Mouse (Mus musculus) forebrain, postnatal 0 days (tissue): Measurements from ENCODE around the gene Dnajc19. TPM values are rescaled to one million over a fixed set of nuclear protein-coding genes. Genes with fewer than 3 reads are reported as not detected.

ENCODE experiments used
- ATAC-seq: fragments of 200-750 bp; cut with Nextera tagmentation; 2 replicates; pipeline ENCODE4 v1.8.0; 2017; ENCODE audit warnings: mild to moderate bottlenecking, moderate library complexity
- DNase-seq: peaks from one replicate; pipeline ENCODE4 v3.0.0-alpha.2; 2015
- H3K27ac ChIP-seq: fragments of 300-500 bp; sonication (generic); 2 replicates; pipeline ENCODE4 v1.5.1; 2014; ENCODE audit warnings: low read depth, mild to moderate bottlenecking, antibody characterized with exemption, low read length, moderate library complexity, mixed read lengths
- H3K27me3 ChIP-seq: fragments of 300-500 bp; sonication (generic); 2 replicates; pipeline ENCODE4 v1.6.1; 2014; ENCODE audit warnings: mild to moderate bottlenecking, low read length, mixed read lengths; ENCODE audit not compliant: insufficient read depth
- H3K36me3 ChIP-seq: fragments of 300-500 bp; sonication (generic); 2 replicates; pipeline ENCODE4 v1.6.1; 2014; ENCODE audit warnings: mild to moderate bottlenecking, moderate library complexity; ENCODE audit not compliant: insufficient read depth
- H3K4me1 ChIP-seq: fragments of 300-500 bp; sonication (generic); 2 replicates; pipeline ENCODE4 v1.6.1; 2014; ENCODE audit warnings: antibody characterized with exemption; ENCODE audit not compliant: insufficient read depth
- H3K4me2 ChIP-seq: fragments of 300-500 bp; sonication (generic); 2 replicates; pipeline ENCODE4 v1.6.1; 2014; ENCODE audit warnings: low read depth, mild to moderate bottlenecking, moderate library complexity
- H3K4me3 ChIP-seq: fragments of 300-500 bp; sonication (generic); 2 replicates; pipeline ENCODE4 v1.5.1; 2014; ENCODE audit warnings: low read depth, low read length, mixed read lengths
- H3K9ac ChIP-seq: fragments of 300-500 bp; sonication (generic); 2 replicates; pipeline ENCODE4 v1.6.1; 2014; ENCODE audit warnings: mild to moderate bottlenecking
- H3K9me3 ChIP-seq: fragments of 300-500 bp; sonication (generic); 2 replicates; pipeline ENCODE4 v1.6.1; 2016; ENCODE audit warnings: low read length
- CTCF ChIP-seq: sonication (generic); IDR thresholded peaks from 2 replicates; pipeline ENCODE4 v1.5.1; 2016; ENCODE audit warnings: antibody characterized with exemption, control low read depth, low read depth
- WGBS: fragments of 180-500 bp; shearing (Covaris S2); extraction: QIAGEN DNeasy Blood & Tissue Kit; methylation state at CpG from one replicate; pipeline ENCODE4 v1.1.7; 2014; 5-methylcytosine and 5-hydroxymethylcytosine counted together
- polyA plus RNA-seq: library from polyadenylated mRNA; unstranded; fragments of >200 nt; fragmentation: Nextera tagmentation; extraction: Ambion mirVana; gene quantifications from 2 replicates; pipeline ENCODE4 v1.2.1, GENCODE M21; 2015
- total RNA-seq: library from RNA; depleted of rRNA; stranded (reverse); fragments of >200 nt; gene quantifications from 2 replicates; pipeline ENCODE4 v1.2.3, GENCODE M21; 2014

Dnajc19 gene
- total and polyA plus RNA-seq, 2 experiments from 2014 or later: 80.2 to 178 TPM

- no peaks in the 10 kb centered on the region for H3K36me3 ChIP-seq
- no peaks in the 10 kb centered on the region for H3K27me3 ChIP-seq
- WGBS: 69% methylated on average over 3 of the region's 3 CpGs
- no peaks in the 10 kb centered on the region for H3K9me3 ChIP-seq
- DNase-seq: no peak
- no peak overlapping the region for H3K4me2 ChIP-seq
- no peaks in the 10 kb centered on the region for H3K4me1 ChIP-seq
- TF ChIP-seq CTCF: no peak
- no peak overlapping the region for H3K27ac ChIP-seq
- ATAC-seq: no peak
- no peak overlapping the region for H3K4me3 ChIP-seq
- no peak overlapping the region for H3K9ac ChIP-seq
Observed at GRCm38 (mm10) chr3:34107631-34108030, 26.5 kb upstream of the Dnajc19 start.

- TF ChIP-seq CTCF: no peak
- peak overlapping the region; percentile 20 for H3K4me3 ChIP-seq
- peak overlapping the region; percentile 38 for H3K4me2 ChIP-seq
- H3K4me1 ChIP-seq: no peaks in the 10 kb centered on the region
- no peaks in the 10 kb centered on the region for H3K9me3 ChIP-seq
- DNase-seq: no peak
- WGBS: 24% methylated on average over 9 of the region's 9 CpGs
- no peak overlapping the region for H3K27ac ChIP-seq
- no peaks in the 10 kb centered on the region for H3K36me3 ChIP-seq
- H3K9ac ChIP-seq: peak overlapping the region; percentile 25; the same call in 1 of the 2 replicates
- no peaks in the 10 kb centered on the region for H3K27me3 ChIP-seq
- ATAC-seq: no peak
Observed at GRCm38 (mm10) chr3:34106421-34106820, 25.3 kb upstream of the Dnajc19 start.

- no peak for TF ChIP-seq CTCF
- Histone ChIP-seq H3K4me3 (peak overlapping the region; percentile 29), H3K36me3 (no peaks in the 10 kb centered on the region), H3K9ac (peak overlapping the region; percentile 29), H3K9me3 (no peaks in the 10 kb centered on the region), H3K27ac (peak overlapping the region; percentile 51), H3K27me3 (no peaks in the 10 kb centered on the region), H3K4me2 (peak overlapping the region; percentile 38), H3K4me1 (no peaks in the 10 kb centered on the region)
- peak; percentile 91 for ATAC-seq
- WGBS: 2% methylated on average over 7 of the region's 7 CpGs
- DNase-seq: peak; percentile 63
Observed at GRCm38 (mm10) chr3:34103902-34104672, 23.0 kb upstream of the Dnajc19 start.

DNA sequence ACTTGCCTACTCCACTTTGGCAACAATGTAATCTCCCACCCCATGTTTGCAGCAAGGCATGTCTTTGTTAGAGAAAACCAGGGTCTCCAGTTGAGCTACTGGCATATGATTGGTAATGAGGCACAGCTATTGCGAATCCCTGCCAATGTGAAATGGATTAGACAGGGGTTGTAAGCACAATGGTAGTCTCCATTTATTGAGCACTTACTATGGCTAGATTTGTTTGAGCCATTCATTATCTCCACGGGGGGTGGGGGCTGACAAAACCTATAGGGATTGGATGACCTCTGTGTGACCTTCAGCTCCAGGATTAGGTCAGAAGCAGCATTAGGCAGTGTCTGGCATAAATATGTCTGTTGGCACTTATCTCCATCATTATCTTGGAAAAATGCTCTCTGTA, 21.8 kb upstream of the Dnajc19 start:
- Histone ChIP-seq H3K27ac (no peak overlapping the region; the same call in 1 of the 2 replicates), H3K27me3 (no peaks in the 10 kb centered on the region), H3K9me3 (no peaks in the 10 kb centered on the region), H3K4me2 (no peak overlapping the region), H3K36me3 (no peaks in the 10 kb centered on the region), H3K4me1 (no peaks in the 10 kb centered on the region), H3K4me3 (no peak overlapping the region), H3K9ac (no peak overlapping the region)
- ATAC-seq (no peak), DNase-seq (no peak)
- no peak for TF ChIP-seq CTCF
- 39% methylated on average over 2 of the region's 2 CpGs for WGBS

GRCm38 (mm10) chr3:34083655-34084054, 2.5 kb upstream of the Dnajc19 start:
- DNase-seq (no peak), ATAC-seq (no peak)
- H3K4me1 ChIP-seq: peaks cover 8% of the 10 kb centered on the region; the same call in 1 of the 2 replicates

DNA sequence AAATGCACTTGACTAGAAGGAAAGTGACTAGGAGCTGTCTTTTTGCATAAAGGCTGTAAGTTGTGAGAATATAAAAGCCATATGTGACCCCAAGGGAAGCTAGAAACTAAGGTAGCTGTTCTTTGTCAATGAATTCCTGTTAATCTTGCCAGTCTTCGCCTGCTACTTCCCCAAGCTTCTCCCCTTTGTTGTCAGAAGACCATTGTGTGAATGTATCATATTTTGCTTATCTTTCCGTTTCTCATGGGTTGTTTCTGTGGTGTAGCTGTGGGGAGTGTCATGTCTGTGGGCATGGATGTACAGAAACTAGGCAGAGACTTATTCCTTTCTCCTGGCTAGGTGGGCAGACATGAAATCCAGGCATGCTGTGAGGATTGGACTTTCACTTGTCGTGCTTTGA, 808 bp upstream of the Dnajc19 start:
- Histone ChIP-seq H3K4me1 (peaks cover 8% of the 10 kb centered on the region; the same call in 1 of the 2 replicates), H3K4me3 (peak overlapping the region; percentile 80), H3K36me3 (peaks cover 6% of the 10 kb centered on the region), H3K27me3 (no peaks in the 10 kb centered on the region), H3K9ac (peak overlapping the region; percentile 94), H3K4me2 (peak overlapping the region; percentile 57), H3K9me3 (no peaks in the 10 kb centered on the region), H3K27ac (peak overlapping the region; percentile 83)
- no peak for DNase-seq
- TF ChIP-seq CTCF: no peak
- 84% methylated on average over 3 of the region's 3 CpGs for WGBS
- ATAC-seq: no peak

More at GRCm38 (mm10) chr3:34083655-34084054, 2.5 kb upstream of the Dnajc19 start:
- Histone ChIP-seq H3K9me3 (no peaks in the 10 kb centered on the region), H3K4me3 (no peak overlapping the region), H3K27ac (no peak overlapping the region), H3K36me3 (peaks cover 3% of the 10 kb centered on the region; the same call in 1 of the 2 replicates), H3K9ac (no peak overlapping the region), H3K4me2 (no peak overlapping the region), H3K27me3 (no peaks in the 10 kb centered on the region)
- TF ChIP-seq CTCF: no peak
- WGBS: 84% methylated on average over 5 of the region's 5 CpGs

GRCm38 (mm10) chr3:34076058-34076759, 4.9 kb downstream of the Dnajc19 start:
- Histone ChIP-seq H3K4me2 (no peak overlapping the region), H3K9ac (no peak overlapping the region), H3K36me3 (peaks cover 25% of the 10 kb centered on the region), H3K9me3 (no peaks in the 10 kb centered on the region), H3K27me3 (no peaks in the 10 kb centered on the region), H3K27ac (no peak overlapping the region), H3K4me3 (no peak overlapping the region), H3K4me1 (peaks cover 4% of the 10 kb centered on the region; the same call in 1 of the 2 replicates)
- DNase-seq: no peak
- no peak for ATAC-seq
- WGBS: 87% methylated on average over 6 of the region's 6 CpGs
- TF ChIP-seq CTCF: no peak
